Mouse (Mus musculus) CH12.LX (cell line): ENCODE results near the gene Rps6kb2. TPM values are rescaled to one million over a fixed set of nuclear protein-coding genes. Genes with fewer than 3 reads are reported as not detected.

Source experiments
- DNase-seq: peaks from one replicate; pipeline ENCODE4 v3.0.0-alpha.2; 2013; ENCODE audit errors: extremely low read depth
- H3K27ac ChIP-seq: 2 replicates; pipeline ENCODE4 v1.5.1; 2012; ENCODE audit warnings: low read depth, mild to moderate bottlenecking, control low read depth, moderate library complexity; ENCODE audit not compliant: insufficient read depth
- H3K27me3 ChIP-seq: replicated peaks from 2 replicates; pipeline ENCODE3; 2012; ENCODE audit warnings: inconsistent platforms
- H3K36me3 ChIP-seq, 2 experiments: replicated peaks in 1 of 2; 2 replicates each; pipeline versions ENCODE3 to v1.6.1; 2012; ENCODE audit warnings: inconsistent platforms in 1 of 2, low read length in 1 of 2, mild to moderate bottlenecking in 1 of 2, mixed read lengths in 1 of 2, moderate library complexity in 1 of 2; ENCODE audit not compliant: control insufficient read depth in 1 of 2, insufficient read depth in 1 of 2
- H3K4me1 ChIP-seq, 2 experiments: 2 replicates each; pipeline ENCODE4 v1.6.1; 2012; ENCODE audit warnings: inconsistent platforms in 1 of 2, moderate library complexity in 1 of 2; ENCODE audit not compliant: insufficient read depth in 2 of 2, control insufficient read depth in 1 of 2
- H3K4me2 ChIP-seq: 2 replicates; pipeline ENCODE4 v1.6.1; 2012; ENCODE audit warnings: low read depth, mild to moderate bottlenecking, control low read depth; ENCODE audit not compliant: poor library complexity, insufficient read depth, severe bottlenecking
- H3K4me3 ChIP-seq, 3 experiments: fragments of 150-350 bp in 1 of 3; sonication (generic) in 1 of 3; replicated peaks in 1 of 3; 2 replicates each; pipeline versions ENCODE3 to v1.5.1; 2011 to 2012; ENCODE audit warnings: low read depth in 2 of 3, low read length in 2 of 3, mild to moderate bottlenecking in 2 of 3, moderate library complexity in 2 of 3, control low read depth in 1 of 3, improper control_type of control experiment in 1 of 3, inconsistent platforms in 1 of 3, mixed read lengths in 1 of 3; ENCODE audit not compliant: poor library complexity in 1 of 3
- H3K79me2 ChIP-seq: replicated peaks from 2 replicates; pipeline ENCODE4 v1.6.1; 2012; ENCODE audit warnings: mild to moderate bottlenecking, moderate library complexity; ENCODE audit not compliant: control insufficient read depth, poor library complexity, insufficient read depth, severe bottlenecking; ENCODE audit errors: extremely low read depth
- H3K9ac ChIP-seq: 2 replicates; pipeline ENCODE4 v1.6.1; 2012; ENCODE audit warnings: low read depth, mild to moderate bottlenecking, control low read depth, moderate library complexity; ENCODE audit not compliant: insufficient read depth
- H3K9me3 ChIP-seq: replicated peaks from 2 replicates; pipeline ENCODE3; 2012; ENCODE audit warnings: low read length, inconsistent platforms, mixed read lengths
- CHD1 ChIP-seq: IDR thresholded peaks from 2 replicates; pipeline ENCODE4 v1.6.1; 2012; ENCODE audit warnings: low read depth, low read length, improper control_type of control experiment, inconsistent platforms
- CHD2 ChIP-seq: IDR thresholded peaks from 2 replicates; pipeline ENCODE4 v1.6.1; 2011; ENCODE audit warnings: low read length, improper control_type of control experiment
- E2F4 ChIP-seq: IDR thresholded peaks from 2 replicates; pipeline ENCODE4 v1.6.1; 2011; ENCODE audit warnings: low read depth, low read length, improper control_type of control experiment; ENCODE audit not compliant: insufficient replicate concordance
- ELF1 ChIP-seq: IDR thresholded peaks from 2 replicates; pipeline ENCODE4 v1.6.1; 2014; ENCODE audit warnings: low read depth, mild to moderate bottlenecking, inconsistent platforms, low read length, improper control_type of control experiment
- EP300 ChIP-seq: IDR thresholded peaks from 2 replicates; pipeline ENCODE4 v1.6.1; 2011; ENCODE audit warnings: low read length, improper control_type of control experiment
- IRF4 ChIP-seq: IDR thresholded peaks from 2 replicates; pipeline ENCODE4 v1.6.1; 2014; ENCODE audit warnings: low read depth, mild to moderate bottlenecking, inconsistent platforms, low read length, improper control_type of control experiment
- JUN ChIP-seq: IDR thresholded peaks from 2 replicates; pipeline ENCODE4 v1.6.1; 2011; ENCODE audit warnings: low read depth, mild to moderate bottlenecking, low read length, improper control_type of control experiment, moderate library complexity; ENCODE audit not compliant: insufficient read depth
- JUND ChIP-seq: conservative IDR thresholded peaks from 2 replicates; pipeline ENCODE4 v1.6.1; 2011; ENCODE audit warnings: low read depth, low read length, improper control_type of control experiment
- KAT2A ChIP-seq: IDR thresholded peaks from 2 replicates; pipeline ENCODE4 v1.6.1; 2012; ENCODE audit warnings: low read length, improper control_type of control experiment, inconsistent platforms; ENCODE audit not compliant: insufficient replicate concordance
- MAFK ChIP-seq: IDR thresholded peaks from 2 replicates; pipeline ENCODE4 v1.6.1; 2011; ENCODE audit warnings: low read length, improper control_type of control experiment; ENCODE audit not compliant: insufficient replicate concordance
- MEF2A ChIP-seq: IDR thresholded peaks from 2 replicates; pipeline ENCODE4 v1.6.1; 2014; ENCODE audit warnings: low read depth, mild to moderate bottlenecking, inconsistent platforms, low read length, improper control_type of control experiment, borderline replicate concordance
- MXI1 ChIP-seq: IDR thresholded peaks from 2 replicates; pipeline ENCODE4 v1.6.1; 2011; ENCODE audit warnings: mild to moderate bottlenecking, low read depth, low read length, improper control_type of control experiment
- NELFE ChIP-seq: IDR thresholded peaks from 2 replicates; pipeline ENCODE4 v1.6.1; 2011; ENCODE audit warnings: low read depth, low read length, improper control_type of control experiment
- NRF1 ChIP-seq: IDR thresholded peaks from 2 replicates; pipeline ENCODE4 v1.6.1; 2014; ENCODE audit warnings: low read depth, mild to moderate bottlenecking, inconsistent platforms, low read length, improper control_type of control experiment, moderate library complexity
- RAD21 ChIP-seq: IDR thresholded peaks from 2 replicates; pipeline ENCODE4 v1.6.1; 2011; ENCODE audit warnings: low read depth, mild to moderate bottlenecking, low read length, improper control_type of control experiment, moderate library complexity
- RCOR1 ChIP-seq: conservative IDR thresholded peaks from 2 replicates; pipeline ENCODE4 v1.6.1; 2012; ENCODE audit warnings: low read depth, mild to moderate bottlenecking, inconsistent platforms, low read length, improper control_type of control experiment
- SIN3A ChIP-seq: IDR thresholded peaks from 2 replicates; pipeline ENCODE4 v1.6.1; 2012; ENCODE audit warnings: low read length, improper control_type of control experiment, inconsistent platforms
- SMC3 ChIP-seq: IDR thresholded peaks from 2 replicates; pipeline ENCODE4 v1.6.1; 2011; ENCODE audit warnings: low read depth, low read length, improper control_type of control experiment
- TCF12 ChIP-seq: IDR thresholded peaks from 2 replicates; pipeline ENCODE4 v1.6.1; 2014; ENCODE audit warnings: low read depth, mild to moderate bottlenecking, inconsistent platforms, low read length, improper control_type of control experiment
- USF1 ChIP-seq: IDR thresholded peaks from 2 replicates; pipeline ENCODE4 v1.6.1; 2014; ENCODE audit warnings: low read depth, mild to moderate bottlenecking, inconsistent platforms, low read length, improper control_type of control experiment
- USF2 ChIP-seq: conservative IDR thresholded peaks from 2 replicates; pipeline ENCODE4 v1.6.1; 2011; ENCODE audit warnings: low read depth, low read length, improper control_type of control experiment
- ZC3H11A ChIP-seq: IDR thresholded peaks from 2 replicates; pipeline ENCODE4 v1.6.1; 2012; ENCODE audit warnings: low read depth, mild to moderate bottlenecking, inconsistent platforms, low read length, improper control_type of control experiment
- ZMIZ1 ChIP-seq: IDR thresholded peaks from 2 replicates; pipeline ENCODE4 v1.6.1; 2012; ENCODE audit warnings: low read depth, mild to moderate bottlenecking, inconsistent platforms, low read length, improper control_type of control experiment
- dilution Hi-C: fragments of 300-500 bp; cut with MboI; formaldehyde crosslinking; loops from 2 replicates; pipeline ENCODE4 v1.14.3; 2020; ENCODE audit warnings: low sequenced_read_pairs; ENCODE audit not compliant: extremely low pct_unique_long_range_greater_than_20kb, extremely low pct_ligation_motif_present
- in situ Hi-C: fragments of 300-500 bp; cut with MboI; formaldehyde crosslinking; loops from 3 replicates; pipeline ENCODE4 v1.14.3; 2019; ENCODE audit warnings: low sequenced_read_pairs, low pct_ligation_motif_present, low pct_unique_long_range_greater_than_20kb, mixed read lengths
- polyA plus RNA-seq: library from polyadenylated mRNA; unstranded; fragments of >175 nt; gene quantifications from 2 replicates; pipeline ENCODE4 v1.2.1, GENCODE M21; 2012; ENCODE audit warnings: low read depth; ENCODE audit not compliant: insufficient read length
- total RNA-seq, 2 experiments: library from RNA; depleted of rRNA; stranded (reverse); fragments of 300-350 nt in 1 of 2; fragments of >200 nt in 1 of 2; gene quantifications; 2 replicates each; pipeline ENCODE4 v1.2.3; 2012 to 2014

Gene Rps6kb2
- total and polyA plus RNA-seq, 3 experiments, result 9.7 to 26.6 (median 20.7) TPM

- peaks cover 17 to 72% of the 10 kb centered on the region in 2 experiments for H3K4me1 ChIP-seq
- H3K27ac ChIP-seq, result no peak overlapping the region
- H3K4me3 ChIP-seq, result peak overlapping the region in 1 of 3 experiments; percentile 49
- H3K4me2 ChIP-seq, result peak overlapping the region; percentile 21; the same call in 1 of the 2 replicates
- dilution Hi-C loops, result no loop called here
- in situ Hi-C loops, result no loop called here
- 0 out of 2 replicates have a peak, but pooled peaks cover 2% of the 10 kb centered on the region for H3K79me2 ChIP-seq
- H3K27me3 ChIP-seq, result no peaks in the 10 kb centered on the region
- H3K9ac ChIP-seq, result no peak overlapping the region
- no peak for DNase-seq
- peaks cover 23 to 40% of the 10 kb centered on the region in 2 experiments for H3K36me3 ChIP-seq
- TF ChIP-seq USF2 (no peak), RCOR1 (no peak), MXI1 (no peak), ZMIZ1 (no peak)
- H3K9me3 ChIP-seq, result no peaks in the 10 kb centered on the region
Observed at GRCm38 (mm10) chr19:4120496-4120895, 42.7 kb downstream of the Rps6kb2 start.

DNA sequence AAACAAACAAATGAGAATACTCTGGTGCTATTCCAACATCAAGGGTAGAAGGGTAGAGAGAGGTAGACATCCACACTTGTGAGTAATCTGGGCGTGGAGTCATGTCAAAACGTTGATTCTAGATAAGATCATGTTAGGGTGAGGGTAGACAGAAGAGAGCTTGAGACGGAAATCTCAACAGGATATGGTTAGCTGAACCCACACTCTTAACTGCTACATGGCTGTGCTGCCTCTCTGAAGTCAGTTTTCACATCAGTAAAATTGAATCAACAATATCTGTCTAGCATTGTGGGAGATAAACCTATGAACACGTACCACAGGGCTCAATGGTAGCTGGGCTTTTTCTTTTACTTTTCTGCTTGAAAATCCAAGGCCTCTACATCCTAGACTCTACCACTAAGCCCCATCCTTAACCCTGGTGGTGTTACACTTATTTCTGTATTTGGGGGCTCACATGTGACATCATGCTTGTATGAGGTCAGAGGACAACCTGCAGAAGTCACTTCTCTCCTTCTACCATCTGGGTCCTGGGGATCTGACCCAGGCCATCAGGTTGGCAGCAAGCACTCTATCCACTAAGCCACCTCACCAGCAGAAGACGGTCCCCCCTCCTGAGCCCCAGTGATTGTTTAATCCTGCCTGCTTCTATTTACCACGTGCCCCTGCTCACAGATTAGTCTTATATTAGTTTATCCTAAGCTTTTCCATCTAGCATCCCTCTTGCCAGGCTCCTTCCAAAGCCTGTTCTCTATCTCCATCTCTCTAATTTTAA lies 43.3 kb downstream of the Rps6kb2 start:
- no peak overlapping the region for H3K4me3 ChIP-seq
- H3K79me2 ChIP-seq, result 0 out of 2 replicates have a peak, but pooled peaks cover 2% of the 10 kb centered on the region
- H3K4me1 ChIP-seq, result peaks cover 17 to 72% of the 10 kb centered on the region in 2 experiments
- DNase-seq, result no peak
- no peak for TF ChIP-seq NELFE
- TF ChIP-seq E2F4, result no peak
- TF ChIP-seq NRF1, result no peak
- TF ChIP-seq ZC3H11A, result no peak
- no peak for TF ChIP-seq TCF12
- TF ChIP-seq EP300, result no peak
- TF ChIP-seq CHD2, result no peak
- TF ChIP-seq MXI1, result no peak
- no peak for TF ChIP-seq CHD1
- no peak for TF ChIP-seq ELF1
- TF ChIP-seq IRF4, result no peak
- TF ChIP-seq MEF2A, result no peak
- no peak for TF ChIP-seq SMC3
- no peak for TF ChIP-seq USF1
- no peak for TF ChIP-seq SIN3A
- no peak for TF ChIP-seq MAFK
- no peak for TF ChIP-seq JUN
- no peak for TF ChIP-seq RAD21
- no peak for TF ChIP-seq JUND
- TF ChIP-seq KAT2A, result no peak
- TF ChIP-seq, all 38 proteins: peak for 0
- Histone ChIP-seq H3K9me3 (no peaks in the 10 kb centered on the region), H3K4me2 (no peak overlapping the region), H3K27me3 (no peaks in the 10 kb centered on the region), H3K27ac (no peak overlapping the region), H3K9ac (no peak overlapping the region), H3K36me3 (peaks cover 29 to 46% of the 10 kb centered on the region in 2 experiments)
- dilution Hi-C loops (no loop called here), in situ Hi-C loops (no loop called here)
